Mouse (Mus musculus): ENCODE measurements at regions not wholly inside any gene's neighbourhood (a gene's known extent, or its start where the extent isn't known, plus 50 kb on each side); places are given as distances from the start of the nearest gene placed in this dataset.

GRCm38 (mm10) chr6:31189060-31189459 lies 209.5 kb upstream of the Mkln1 start:
- peaks cover 16% of the 10 kb centered on the region for H3K4me1 ChIP-seq (replicated peaks; ENCODE audit: control insufficient read depth, insufficient read depth, low read length)
- TF ChIP-seq POLR2A (IDR thresholded peaks at IDR 0.05; ENCODE audit: control insufficient read depth, extremely low read depth, insufficient read depth, low read length, poor library complexity): no peak
- peak; percentile 62; the same call in 1 of the 2 replicates for TF ChIP-seq CTCF (IDR thresholded peaks at IDR 0.05; ENCODE audit: borderline replicate concordance, control insufficient read depth, extremely low read depth, insufficient read depth, low read length, poor library complexity)

GRCm38 (mm10) chr6:31190070-31190469 lies 208.5 kb upstream of the Mkln1 start:
- DNase-seq: no peak
- Histone ChIP-seq H3K27ac (ENCODE audit: control insufficient read depth, insufficient read depth, low read length) (no peak overlapping the region), H3K4me3 (ENCODE audit: control insufficient read depth, insufficient read depth, low read length) (no peak overlapping the region), H3K4me1 (replicated peaks; ENCODE audit: control insufficient read depth, insufficient read depth, low read length) (peaks cover 13% of the 10 kb centered on the region), H3K36me3 (ENCODE audit: control insufficient read depth, insufficient read depth, low read length) (no peaks in the 10 kb centered on the region), H3K27me3 (ENCODE audit: control insufficient read depth, insufficient read depth, low read length) (no peaks in the 10 kb centered on the region)
- WGBS: 94% methylated on average over 5 of the region's 5 CpGs
- TF ChIP-seq POLR2A (IDR thresholded peaks at IDR 0.05; ENCODE audit: control insufficient read depth, extremely low read depth, insufficient read depth, low read length, poor library complexity) (no peak), CTCF (IDR thresholded peaks at IDR 0.05; ENCODE audit: borderline replicate concordance, control insufficient read depth, extremely low read depth, insufficient read depth, low read length, poor library complexity) (no peak)

More at GRCm38 (mm10) chr6:31189060-31189459, 209.5 kb upstream of the Mkln1 start:
- WGBS: 61% methylated on average over 7 of the region's 7 CpGs
- Histone ChIP-seq H3K36me3 (ENCODE audit: control insufficient read depth, insufficient read depth, low read length) (no peaks in the 10 kb centered on the region), H3K27me3 (ENCODE audit: control insufficient read depth, insufficient read depth, low read length) (no peaks in the 10 kb centered on the region), H3K27ac (ENCODE audit: control insufficient read depth, insufficient read depth, low read length) (no peak overlapping the region), H3K4me3 (ENCODE audit: control insufficient read depth, insufficient read depth, low read length) (no peak overlapping the region)
- peak; percentile 41 for DNase-seq

GRCm38 (mm10) chr6:31190628-31191373 lies 207.7 kb upstream of the Mkln1 start:
- Histone ChIP-seq H3K27ac (ENCODE audit: control insufficient read depth, insufficient read depth, low read length) (peak overlapping the region; percentile 75), H3K36me3 (ENCODE audit: control insufficient read depth, insufficient read depth, low read length) (no peaks in the 10 kb centered on the region), H3K4me1 (replicated peaks; ENCODE audit: control insufficient read depth, insufficient read depth, low read length) (peaks cover 13% of the 10 kb centered on the region), H3K4me3 (ENCODE audit: control insufficient read depth, insufficient read depth, low read length) (no peak overlapping the region), H3K27me3 (ENCODE audit: control insufficient read depth, insufficient read depth, low read length) (no peaks in the 10 kb centered on the region)
- TF ChIP-seq CTCF (IDR thresholded peaks at IDR 0.05; ENCODE audit: borderline replicate concordance, control insufficient read depth, extremely low read depth, insufficient read depth, low read length, poor library complexity) (no peak), POLR2A (IDR thresholded peaks at IDR 0.05; ENCODE audit: control insufficient read depth, extremely low read depth, insufficient read depth, low read length, poor library complexity) (no peak)
- no peak for DNase-seq
- WGBS: 31% methylated on average over 5 of the region's 5 CpGs

GRCm38 (mm10) chr6:31191577-31191976 lies 207.0 kb upstream of the Mkln1 start:
- H3K27me3 ChIP-seq (ENCODE audit: control insufficient read depth, insufficient read depth, low read length): no peaks in the 10 kb centered on the region
- H3K4me1 ChIP-seq (replicated peaks; ENCODE audit: control insufficient read depth, insufficient read depth, low read length): peaks cover 13% of the 10 kb centered on the region
- TF ChIP-seq CTCF (IDR thresholded peaks at IDR 0.05; ENCODE audit: borderline replicate concordance, control insufficient read depth, extremely low read depth, insufficient read depth, low read length, poor library complexity) (no peak), POLR2A (IDR thresholded peaks at IDR 0.05; ENCODE audit: control insufficient read depth, extremely low read depth, insufficient read depth, low read length, poor library complexity) (no peak)
- DNase-seq: peak; percentile 35
- H3K27ac ChIP-seq (ENCODE audit: control insufficient read depth, insufficient read depth, low read length): peak overlapping the region; percentile 75
- 48% methylated on average over 14 of the region's 14 CpGs for WGBS
- no peaks in the 10 kb centered on the region for H3K36me3 ChIP-seq (ENCODE audit: control insufficient read depth, insufficient read depth, low read length)
- no peak overlapping the region for H3K4me3 ChIP-seq (ENCODE audit: control insufficient read depth, insufficient read depth, low read length)

DNA sequence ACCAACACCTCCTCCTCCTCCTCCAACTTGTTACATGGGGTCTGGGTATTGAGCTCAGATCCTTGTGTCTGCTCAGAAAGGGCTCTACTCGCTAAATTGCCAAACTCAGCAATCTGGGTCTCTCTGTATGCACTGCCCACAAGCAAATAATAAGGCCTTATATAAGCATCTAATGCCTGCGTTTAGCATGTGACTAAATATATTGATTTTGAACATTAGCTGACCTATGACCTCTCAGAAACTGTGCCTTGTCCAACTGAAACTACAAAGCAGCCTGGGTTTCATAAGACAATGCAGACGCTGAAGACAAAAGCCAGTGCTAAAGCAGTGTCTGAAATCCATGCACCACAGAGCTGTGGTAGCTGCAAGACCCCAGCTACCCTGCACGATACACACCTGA lies 206.3 kb upstream of the Mkln1 start:
- no peaks in the 10 kb centered on the region for H3K36me3 ChIP-seq (ENCODE audit: control insufficient read depth, insufficient read depth, low read length)
- H3K27ac ChIP-seq (ENCODE audit: control insufficient read depth, insufficient read depth, low read length): no peak overlapping the region; the same call in 1 of the 2 replicates
- H3K4me3 ChIP-seq (ENCODE audit: control insufficient read depth, insufficient read depth, low read length): no peak overlapping the region
- DNase-seq: no peak
- H3K4me1 ChIP-seq (replicated peaks; ENCODE audit: control insufficient read depth, insufficient read depth, low read length): peaks cover 13% of the 10 kb centered on the region
- WGBS: 91% methylated on average over 4 of the region's 4 CpGs
- no peak for TF ChIP-seq CTCF (IDR thresholded peaks at IDR 0.05; ENCODE audit: borderline replicate concordance, control insufficient read depth, extremely low read depth, insufficient read depth, low read length, poor library complexity)
- no peak for TF ChIP-seq POLR2A (IDR thresholded peaks at IDR 0.05; ENCODE audit: control insufficient read depth, extremely low read depth, insufficient read depth, low read length, poor library complexity)
- H3K27me3 ChIP-seq (ENCODE audit: control insufficient read depth, insufficient read depth, low read length): no peaks in the 10 kb centered on the region

GRCm38 (mm10) chr6:31193202-31193601 lies 205.3 kb upstream of the Mkln1 start:
- TF ChIP-seq POLR2A (IDR thresholded peaks at IDR 0.05; ENCODE audit: control insufficient read depth, extremely low read depth, insufficient read depth, low read length, poor library complexity) (no peak), CTCF (IDR thresholded peaks at IDR 0.05; ENCODE audit: borderline replicate concordance, control insufficient read depth, extremely low read depth, insufficient read depth, low read length, poor library complexity) (no peak)
- Histone ChIP-seq H3K27me3 (ENCODE audit: control insufficient read depth, insufficient read depth, low read length) (no peaks in the 10 kb centered on the region), H3K27ac (ENCODE audit: control insufficient read depth, insufficient read depth, low read length) (no peak overlapping the region), H3K36me3 (ENCODE audit: control insufficient read depth, insufficient read depth, low read length) (no peaks in the 10 kb centered on the region), H3K4me1 (replicated peaks; ENCODE audit: control insufficient read depth, insufficient read depth, low read length) (peaks cover 8% of the 10 kb centered on the region), H3K4me3 (ENCODE audit: control insufficient read depth, insufficient read depth, low read length) (no peak overlapping the region)
- no peak for DNase-seq
- 95% methylated on average over 5 of the region's 5 CpGs for WGBS

Measured in thymus, adult 2 months (tissue).